Mouse (Mus musculus) lung, embryonic 15.5 days (tissue): ENCODE data around the gene Cycs. TPM values are rescaled to one million over a fixed set of nuclear protein-coding genes. Genes with fewer than 3 reads are reported as not detected.
"Not testable (repeated sequence)": the region's sequence is repeated elsewhere in the genome, so short reads cannot be mapped to it uniquely, and the experiment has no call there.

Experiments
- ATAC-seq: fragments of 200-750 bp; cut with Nextera tagmentation; 2 replicates; pipeline ENCODE4 v1.8.0; 2017; ENCODE audit warnings: moderate number of reproducible peaks, borderline replicate concordance; ENCODE audit not compliant: low FRiP score, low TSS enrichment; ENCODE audit errors: extremely low read depth
- H3K27ac ChIP-seq: fragments of 300-500 bp; sonication (generic); 2 replicates; pipeline ENCODE4 v1.5.1; 2015; ENCODE audit warnings: moderate library complexity, mild to moderate bottlenecking, inconsistent platforms
- H3K27me3 ChIP-seq: fragments of 300-500 bp; sonication (generic); 2 replicates; pipeline ENCODE4 v1.6.1; 2015; ENCODE audit warnings: inconsistent platforms
- H3K36me3 ChIP-seq: fragments of 300-500 bp; sonication (generic); 2 replicates; pipeline ENCODE4 v1.6.1; 2015; ENCODE audit warnings: inconsistent platforms
- H3K4me1 ChIP-seq: fragments of 300-500 bp; sonication (generic); 2 replicates; pipeline ENCODE4 v1.6.1; 2015; ENCODE audit warnings: inconsistent platforms
- H3K4me2 ChIP-seq: fragments of 300-500 bp; sonication (generic); 2 replicates; pipeline ENCODE4 v1.6.1; 2015; ENCODE audit warnings: inconsistent platforms, mild to moderate bottlenecking, moderate library complexity
- H3K4me3 ChIP-seq: fragments of 300-500 bp; sonication (generic); 2 replicates; pipeline ENCODE4 v1.5.1; 2015; ENCODE audit warnings: mild to moderate bottlenecking, inconsistent platforms
- H3K9ac ChIP-seq: fragments of 300-500 bp; sonication (generic); 2 replicates; pipeline ENCODE4 v1.6.1; 2015; ENCODE audit warnings: inconsistent platforms
- H3K9me3 ChIP-seq: fragments of 300-500 bp; sonication (generic); 2 replicates; pipeline ENCODE4 v1.6.1; 2016; ENCODE audit warnings: inconsistent platforms
- WGBS: fragments of 180-500 bp; shearing (Covaris S2); methylation state at CpG from one replicate; pipeline ENCODE4 v1.1.7; 2015; 5-methylcytosine and 5-hydroxymethylcytosine counted together
- polyA plus RNA-seq: library from polyadenylated mRNA; unstranded; fragments of >200 nt; fragmentation: Nextera tagmentation; extraction: Ambion mirVana; gene quantifications from 2 replicates; pipeline ENCODE4 v1.2.1, GENCODE M21; 2015

The Cycs gene
- polyA plus RNA-seq, 1 experiment from 2014 or later, result 55.5 TPM

GRCm38 (mm10) chr6:50571661-50572060, 5.3 kb upstream of the Cycs start:
- H3K9ac ChIP-seq, result no peak overlapping the region
- H3K9me3 ChIP-seq, result no peaks in the 10 kb centered on the region
- no peak overlapping the region for H3K4me2 ChIP-seq
- no peak overlapping the region for H3K4me3 ChIP-seq
- no peak for ATAC-seq
- no peaks in the 10 kb centered on the region for H3K27me3 ChIP-seq
- 77% methylated on average over 1 of the region's 1 CpGs for WGBS
- no peak overlapping the region for H3K27ac ChIP-seq
- H3K4me1 ChIP-seq, result peaks cover 6% of the 10 kb centered on the region; the same call in 1 of the 2 replicates
- H3K36me3 ChIP-seq, result no peaks in the 10 kb centered on the region

- no peak for ATAC-seq
- H3K27ac ChIP-seq, result peak overlapping the region; percentile 83
These were observed 588 bp upstream of the Cycs start for GRCm38 (mm10) chr6:50566997-50567255.

DNA sequence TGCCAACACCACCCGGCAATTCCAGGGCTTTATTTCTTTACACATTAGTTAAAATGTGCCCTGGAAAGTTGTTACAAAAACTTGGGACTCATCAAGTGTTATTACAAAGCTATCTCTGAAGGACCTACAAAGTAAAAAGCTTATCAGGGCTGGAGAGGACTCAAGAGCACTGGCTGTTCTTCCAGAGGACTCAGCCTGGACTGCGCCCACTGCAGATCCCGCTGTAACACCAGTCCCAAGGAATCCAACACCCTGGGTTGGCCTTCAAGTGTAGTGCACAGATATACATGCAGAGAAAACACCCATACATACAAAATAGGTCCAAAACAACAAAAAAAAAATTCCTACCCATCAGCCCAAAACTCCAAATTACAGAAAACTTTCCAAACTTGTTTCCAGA, 2.7 kb downstream of the Cycs start:
- Histone ChIP-seq H3K4me2 (no peak overlapping the region), H3K4me1 (peaks cover 12% of the 10 kb centered on the region; the same call in 1 of the 2 replicates), H3K9me3 (no peaks in the 10 kb centered on the region), H3K27ac (no peak overlapping the region), H3K4me3 (no peak overlapping the region), H3K9ac (no peak overlapping the region), H3K27me3 (no peaks in the 10 kb centered on the region), H3K36me3 (peaks cover 9% of the 10 kb centered on the region)
- WGBS, result 85% methylated on average over 3 of the region's 3 CpGs
- ATAC-seq, result no peak

More at GRCm38 (mm10) chr6:50566997-50567255, 588 bp upstream of the Cycs start:
- Histone ChIP-seq H3K4me1 (peaks cover 12% of the 10 kb centered on the region; the same call in 1 of the 2 replicates), H3K4me3 (peak overlapping the region; percentile 67), H3K4me2 (peak overlapping the region; percentile 75), H3K36me3 (peaks cover 9% of the 10 kb centered on the region), H3K27me3 (no peaks in the 10 kb centered on the region), H3K9ac (peak overlapping the region; percentile 79), H3K9me3 (no peaks in the 10 kb centered on the region)
- WGBS, result 9% methylated on average over 6 of the region's 6 CpGs

- H3K27ac ChIP-seq, result no peak overlapping the region
- H3K4me1 ChIP-seq, result peaks cover 9% of the 10 kb centered on the region; the same call in 1 of the 2 replicates
- WGBS, result 91% methylated on average over 4 of the region's 4 CpGs
- H3K4me3 ChIP-seq, result no peak overlapping the region
- no peak for ATAC-seq
- peaks cover 9% of the 10 kb centered on the region for H3K36me3 ChIP-seq
- no peak overlapping the region for H3K4me2 ChIP-seq
- no peaks in the 10 kb centered on the region for H3K27me3 ChIP-seq
- H3K9me3 ChIP-seq, result no peaks in the 10 kb centered on the region
- no peak overlapping the region for H3K9ac ChIP-seq
These were observed 3.9 kb downstream of the Cycs start for GRCm38 (mm10) chr6:50562421-50562820.

- 92% methylated on average over 1 of the region's 1 CpGs for WGBS
- peaks cover 6% of the 10 kb centered on the region; the same call in 1 of the 2 replicates for H3K4me1 ChIP-seq
- H3K9me3 ChIP-seq, result no peaks in the 10 kb centered on the region
- no peak overlapping the region for H3K4me3 ChIP-seq
- no peak overlapping the region for H3K4me2 ChIP-seq
- no peak overlapping the region for H3K27ac ChIP-seq
- H3K27me3 ChIP-seq, result no peaks in the 10 kb centered on the region
- no peak for ATAC-seq
- H3K9ac ChIP-seq, result no peak overlapping the region
- peaks cover 9% of the 10 kb centered on the region for H3K36me3 ChIP-seq
These were observed 5.6 kb downstream of the Cycs start for GRCm38 (mm10) chr6:50560776-50561175.

- H3K9me3 ChIP-seq, result no peaks in the 10 kb centered on the region
- 81% methylated on average over 4 of the region's 4 CpGs for WGBS
- no peak overlapping the region for H3K4me3 ChIP-seq
- no peaks in the 10 kb centered on the region for H3K4me1 ChIP-seq
- no peak for ATAC-seq
- no peak overlapping the region for H3K9ac ChIP-seq
- no peak overlapping the region for H3K4me2 ChIP-seq
- H3K27ac ChIP-seq, result no peak overlapping the region
- peaks cover 5% of the 10 kb centered on the region for H3K36me3 ChIP-seq
- H3K27me3 ChIP-seq, result no peaks in the 10 kb centered on the region
These were observed 7.5 kb downstream of the Cycs start for GRCm38 (mm10) chr6:50558877-50559276.

GRCm38 (mm10) chr6:50557566-50557965, 8.8 kb downstream of the Cycs start:
- Histone ChIP-seq H3K27ac (no peak overlapping the region), H3K4me3 (no peak overlapping the region), H3K27me3 (no peaks in the 10 kb centered on the region), H3K4me2 (no peak overlapping the region), H3K4me1 (no peaks in the 10 kb centered on the region), H3K9me3 (no peaks in the 10 kb centered on the region), H3K36me3 (no peaks in the 10 kb centered on the region), H3K9ac (no peak overlapping the region)
- 82% methylated on average over 6 of the region's 6 CpGs for WGBS
- ATAC-seq, result no peak

DNA sequence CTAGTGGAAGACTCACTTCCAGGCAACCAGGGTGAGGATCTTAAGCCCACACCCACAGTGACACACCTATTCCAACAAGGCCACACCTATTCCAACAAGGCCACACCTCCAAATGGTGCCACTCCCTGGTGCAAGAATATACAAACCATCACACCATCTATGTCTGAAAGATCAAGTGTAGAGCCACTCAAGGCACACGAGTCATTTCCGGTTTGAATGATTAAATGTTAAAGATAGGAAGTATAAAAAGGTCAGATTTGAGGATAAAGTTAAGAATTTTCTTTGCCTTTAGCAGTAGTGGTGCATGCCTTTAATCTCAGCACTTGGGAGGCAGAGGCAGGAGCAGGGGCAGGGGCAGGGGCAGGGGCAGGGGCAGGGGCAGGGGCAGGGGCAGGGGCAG, 12.1 kb downstream of the Cycs start:
- 57% methylated on average over 2 of the region's 2 CpGs for WGBS
- H3K4me2 ChIP-seq, H3K9me3 ChIP-seq, H3K27me3 ChIP-seq, H3K27ac ChIP-seq, H3K9ac ChIP-seq, H3K4me1 ChIP-seq, H3K36me3 ChIP-seq, ATAC-seq, H3K4me3 ChIP-seq: not testable (repeated sequence)

- 58% methylated on average over 5 of the region's 5 CpGs for WGBS
- Histone ChIP-seq H3K9ac (no peak overlapping the region), H3K27ac (no peak overlapping the region), H3K9me3 (no peaks in the 10 kb centered on the region), H3K4me1 (no peaks in the 10 kb centered on the region), H3K36me3 (no peaks in the 10 kb centered on the region), H3K4me2 (no peak overlapping the region), H3K4me3 (no peak overlapping the region), H3K27me3 (no peaks in the 10 kb centered on the region)
- no peak for ATAC-seq
These were observed 13.3 kb downstream of the Cycs start for GRCm38 (mm10) chr6:50552881-50553518.

DNA sequence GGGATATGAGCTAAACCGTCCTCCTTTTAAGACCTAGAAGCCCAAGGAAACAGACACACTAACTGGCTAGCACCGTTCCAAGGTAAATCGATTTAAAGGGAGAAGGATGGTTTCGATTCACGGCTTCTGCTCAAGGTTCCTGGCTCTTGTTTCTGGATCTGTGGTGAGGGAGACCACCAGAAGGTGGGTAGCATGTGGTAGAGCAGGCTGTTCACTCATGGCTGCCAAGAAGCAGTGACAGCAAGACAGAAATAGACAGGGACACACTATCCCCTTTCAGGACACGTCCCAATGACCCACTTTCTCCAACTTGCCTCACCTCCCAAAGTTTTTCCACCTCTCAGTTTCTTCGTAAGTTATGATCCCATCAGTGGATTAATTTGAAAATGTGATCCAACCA, 16.5 kb downstream of the Cycs start:
- Histone ChIP-seq H3K9me3 (no peaks in the 10 kb centered on the region), H3K4me1 (no peaks in the 10 kb centered on the region), H3K4me2 (no peak overlapping the region), H3K36me3 (no peaks in the 10 kb centered on the region), H3K27me3 (no peaks in the 10 kb centered on the region), H3K27ac (no peak overlapping the region), H3K9ac (no peak overlapping the region), H3K4me3 (no peak overlapping the region)
- ATAC-seq, result no peak
- WGBS, result 78% methylated on average over 7 of the region's 7 CpGs

DNA sequence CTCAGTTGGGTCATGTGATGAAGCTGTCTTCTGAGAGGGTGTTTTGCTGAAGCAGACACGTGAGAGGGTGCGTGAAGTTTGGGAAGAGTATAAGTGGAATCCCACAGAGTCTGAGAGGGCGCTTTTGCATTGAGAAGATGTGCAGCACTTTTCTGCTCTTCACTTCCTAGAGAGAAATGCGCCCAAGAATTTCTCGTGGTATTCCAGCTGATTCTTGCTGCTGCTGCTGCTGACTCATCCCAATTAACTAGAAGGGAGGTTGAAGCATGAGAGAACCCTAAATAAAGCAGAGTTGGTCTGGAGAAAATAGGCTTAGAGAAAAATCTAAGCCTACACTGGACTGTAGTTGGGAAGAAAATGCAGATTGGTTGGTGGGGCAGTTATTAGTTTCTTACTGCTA, 17.3 kb downstream of the Cycs start:
- H3K36me3 ChIP-seq, result no peaks in the 10 kb centered on the region
- no peak for ATAC-seq
- H3K27ac ChIP-seq, result no peak overlapping the region
- H3K4me2 ChIP-seq, result no peak overlapping the region
- H3K4me3 ChIP-seq, result no peak overlapping the region
- H3K27me3 ChIP-seq, result no peaks in the 10 kb centered on the region
- no peaks in the 10 kb centered on the region for H3K4me1 ChIP-seq
- 73% methylated on average over 5 of the region's 5 CpGs for WGBS
- no peaks in the 10 kb centered on the region for H3K9me3 ChIP-seq
- no peak overlapping the region for H3K9ac ChIP-seq

DNA sequence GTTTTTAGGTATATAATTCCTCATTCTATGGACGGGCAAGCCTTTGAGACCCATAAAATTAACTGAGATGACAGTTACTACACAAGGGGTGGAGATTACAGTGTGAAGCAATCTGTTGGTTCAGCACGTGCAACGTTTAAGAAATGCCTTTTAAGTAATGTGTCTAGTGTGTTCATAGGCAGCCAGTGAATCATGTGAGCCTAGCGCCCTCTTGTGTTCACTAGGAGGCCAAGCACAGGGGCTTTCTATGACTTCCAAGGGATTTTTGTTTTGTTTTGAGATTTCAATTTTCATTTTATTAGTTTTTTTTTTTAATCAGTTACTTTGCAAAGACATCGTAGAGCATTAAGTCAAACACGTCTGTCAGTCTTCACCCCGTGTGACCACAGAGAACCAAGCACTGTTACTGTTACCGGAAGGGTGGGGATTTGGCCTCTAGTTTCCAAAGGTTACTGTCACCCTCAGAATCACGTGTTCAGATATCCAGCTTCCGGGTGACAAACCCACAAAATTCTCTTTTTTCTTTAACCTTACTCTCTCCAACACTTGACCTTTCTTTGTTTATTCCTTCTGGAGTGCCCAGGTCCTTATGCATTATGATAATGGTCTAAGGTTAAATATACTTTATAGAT, 20.8 kb downstream of the Cycs start:
- no peak overlapping the region for H3K4me3 ChIP-seq
- H3K9me3 ChIP-seq, result no peaks in the 10 kb centered on the region
- H3K27ac ChIP-seq, result no peak overlapping the region
- H3K4me1 ChIP-seq, result no peaks in the 10 kb centered on the region
- H3K36me3 ChIP-seq, result no peaks in the 10 kb centered on the region
- no peaks in the 10 kb centered on the region for H3K27me3 ChIP-seq
- 22% methylated on average over 10 of the region's 10 CpGs for WGBS
- H3K4me2 ChIP-seq, result no peak overlapping the region
- no peak overlapping the region for H3K9ac ChIP-seq
- ATAC-seq, result peak; percentile 62; the same call in 1 of the 2 replicates
